Mouse (Mus musculus) megakaryocyte, embryonic 14.5 days (primary cell): ENCODE measurements around the gene Samd11.

Experiments used
- FLI1 ChIP-seq: IDR thresholded peaks from 2 replicates; pipeline ENCODE4 v1.6.1; 2012; ENCODE audit warnings: low read length, inconsistent platforms, mixed read lengths
- GATA1 ChIP-seq: IDR thresholded peaks from 3 replicates; pipeline ENCODE4 v1.6.1; 2012; ENCODE audit warnings: mixed read lengths, low read length, inconsistent platforms, borderline replicate concordance

GRCm38 (mm10) chr4:156217022-156217669 is 38.3 kb downstream of the Samd11 start:
- TF ChIP-seq GATA1, result no peak
- TF ChIP-seq FLI1, result no peak
